Mouse (Mus musculus): ENCODE measurements around the gene Smad9. TPM values are rescaled to one million over a fixed set of nuclear protein-coding genes. Genes with fewer than 3 reads are reported as not detected.
"Not testable (repeated sequence)": the region's sequence is repeated elsewhere in the genome, so short reads cannot be mapped to it uniquely, and the experiment has no call there.

The Smad9 gene
- polyA plus RNA-seq, 1 experiment from 2014 or later: 0.37 TPM

GRCm38 (mm10) chr3:54761258-54761657 is 5.9 kb downstream of the Smad9 start:
- no peak overlapping the region for H3K4me3 ChIP-seq (ENCODE audit: low read depth, low read length)
- ATAC-seq (ENCODE audit: insufficient number of reproducible peaks, low FRiP score, low TSS enrichment, low read depth) (no peak), DNase-seq (ENCODE audit: low spot score) (no peak)
- H3K9ac ChIP-seq (ENCODE audit: low read length): no peak overlapping the region
- 97% methylated on average over 1 of the region's 1 CpGs for WGBS
- no peak overlapping the region for H3K4me2 ChIP-seq (ENCODE audit: low read depth, severe bottlenecking)
- H3K9me3 ChIP-seq (ENCODE audit: control insufficient read depth, low read length): no peaks in the 10 kb centered on the region
- H3K27ac ChIP-seq (replicated peaks; ENCODE audit: low read depth, low read length): no peak overlapping the region
- no peaks in the 10 kb centered on the region for H3K27me3 ChIP-seq (ENCODE audit: control insufficient read depth, insufficient read depth, low read length)
- H3K4me1 ChIP-seq (ENCODE audit: control insufficient read depth, insufficient read depth, low read length): no peaks in the 10 kb centered on the region
- no peaks in the 10 kb centered on the region for H3K36me3 ChIP-seq (ENCODE audit: control insufficient read depth, insufficient read depth, low read length)

- Histone ChIP-seq H3K4me2 (ENCODE audit: low read depth, severe bottlenecking) (no peak overlapping the region), H3K4me3 (ENCODE audit: low read depth, low read length) (no peak overlapping the region), H3K9ac (ENCODE audit: low read length) (no peak overlapping the region), H3K4me1 (ENCODE audit: control insufficient read depth, insufficient read depth, low read length) (no peaks in the 10 kb centered on the region), H3K9me3 (ENCODE audit: control insufficient read depth, low read length) (no peaks in the 10 kb centered on the region), H3K36me3 (ENCODE audit: control insufficient read depth, insufficient read depth, low read length) (no peaks in the 10 kb centered on the region), H3K27ac (replicated peaks; ENCODE audit: low read depth, low read length) (no peak overlapping the region), H3K27me3 (ENCODE audit: control insufficient read depth, insufficient read depth, low read length) (no peaks in the 10 kb centered on the region)
- no peak for ATAC-seq (ENCODE audit: insufficient number of reproducible peaks, low FRiP score, low TSS enrichment, low read depth)
- no peak for DNase-seq (ENCODE audit: low spot score)
- WGBS: 72% methylated on average over 18 of the region's 18 CpGs
Measured at GRCm38 (mm10) chr3:54764418-54764817, 9.0 kb downstream of the Smad9 start.

- not testable (repeated sequence) for H3K9ac ChIP-seq (ENCODE audit: low read length); ATAC-seq (ENCODE audit: insufficient number of reproducible peaks, low FRiP score, low TSS enrichment, low read depth)
- 92% methylated on average over 6 of the region's 6 CpGs for WGBS
Measured at GRCm38 (mm10) chr3:54765521-54765920, 10.1 kb downstream of the Smad9 start.

GRCm38 (mm10) chr3:54766034-54766433 is 10.7 kb downstream of the Smad9 start:
- H3K4me3 ChIP-seq (ENCODE audit: low read depth, low read length): no peak overlapping the region
- H3K9ac ChIP-seq (ENCODE audit: low read length): no peak overlapping the region
- no peaks in the 10 kb centered on the region for H3K27me3 ChIP-seq (ENCODE audit: control insufficient read depth, insufficient read depth, low read length)
- no peak for ATAC-seq (ENCODE audit: insufficient number of reproducible peaks, low FRiP score, low TSS enrichment, low read depth)
- no peak overlapping the region for H3K27ac ChIP-seq (replicated peaks; ENCODE audit: low read depth, low read length)
- H3K4me2 ChIP-seq (ENCODE audit: low read depth, severe bottlenecking): no peak overlapping the region
- H3K9me3 ChIP-seq (ENCODE audit: control insufficient read depth, low read length): no peaks in the 10 kb centered on the region
- H3K4me1 ChIP-seq (ENCODE audit: control insufficient read depth, insufficient read depth, low read length): no peaks in the 10 kb centered on the region
- H3K36me3 ChIP-seq (ENCODE audit: control insufficient read depth, insufficient read depth, low read length): no peaks in the 10 kb centered on the region
- DNase-seq (ENCODE audit: low spot score): no peak
- WGBS: 81% methylated on average over 14 of the region's 14 CpGs

More at GRCm38 (mm10) chr3:54765521-54765920, 10.1 kb downstream of the Smad9 start:
- not testable (repeated sequence) for H3K4me1 ChIP-seq (ENCODE audit: control insufficient read depth, insufficient read depth, low read length); H3K4me3 ChIP-seq (ENCODE audit: low read depth, low read length); H3K4me2 ChIP-seq (ENCODE audit: low read depth, severe bottlenecking); H3K9me3 ChIP-seq (ENCODE audit: control insufficient read depth, low read length); H3K27me3 ChIP-seq (ENCODE audit: control insufficient read depth, insufficient read depth, low read length); H3K36me3 ChIP-seq (ENCODE audit: control insufficient read depth, insufficient read depth, low read length); H3K27ac ChIP-seq (replicated peaks; ENCODE audit: low read depth, low read length)
- peak; percentile 32 for DNase-seq (ENCODE audit: low spot score)

GRCm38 (mm10) chr3:54766811-54767210 is 11.4 kb downstream of the Smad9 start:
- WGBS: 79% methylated on average over 5 of the region's 5 CpGs
- no peak overlapping the region for H3K4me3 ChIP-seq (ENCODE audit: low read depth, low read length)
- ATAC-seq (ENCODE audit: insufficient number of reproducible peaks, low FRiP score, low TSS enrichment, low read depth) (no peak), DNase-seq (ENCODE audit: low spot score) (no peak)
- no peaks in the 10 kb centered on the region for H3K27me3 ChIP-seq (ENCODE audit: control insufficient read depth, insufficient read depth, low read length)
- no peak overlapping the region for H3K27ac ChIP-seq (replicated peaks; ENCODE audit: low read depth, low read length)
- no peaks in the 10 kb centered on the region for H3K36me3 ChIP-seq (ENCODE audit: control insufficient read depth, insufficient read depth, low read length)
- H3K4me2 ChIP-seq (ENCODE audit: low read depth, severe bottlenecking): no peak overlapping the region
- H3K4me1 ChIP-seq (ENCODE audit: control insufficient read depth, insufficient read depth, low read length): no peaks in the 10 kb centered on the region
- H3K9me3 ChIP-seq (ENCODE audit: control insufficient read depth, low read length): no peaks in the 10 kb centered on the region
- no peak overlapping the region for H3K9ac ChIP-seq (ENCODE audit: low read length)

- no peaks in the 10 kb centered on the region for H3K36me3 ChIP-seq (ENCODE audit: control insufficient read depth, insufficient read depth, low read length)
- WGBS: 93% methylated on average over 8 of the region's 8 CpGs
Measured at GRCm38 (mm10) chr3:54768592-54768991, 13.2 kb downstream of the Smad9 start.

GRCm38 (mm10) chr3:54769349-54770275 is 14.2 kb downstream of the Smad9 start:
- no peak overlapping the region for H3K27ac ChIP-seq (replicated peaks; ENCODE audit: low read depth, low read length)
- H3K4me1 ChIP-seq (ENCODE audit: control insufficient read depth, insufficient read depth, low read length): no peaks in the 10 kb centered on the region
- no peak for DNase-seq (ENCODE audit: low spot score)
- 81% methylated on average over 17 of the region's 17 CpGs for WGBS
- H3K9me3 ChIP-seq (ENCODE audit: control insufficient read depth, low read length): no peaks in the 10 kb centered on the region; the same call in 1 of the 2 replicates
- no peak for ATAC-seq (ENCODE audit: insufficient number of reproducible peaks, low FRiP score, low TSS enrichment, low read depth)
- H3K4me2 ChIP-seq (ENCODE audit: low read depth, severe bottlenecking): no peak overlapping the region
- H3K9ac ChIP-seq (ENCODE audit: low read length): no peak overlapping the region
- no peaks in the 10 kb centered on the region for H3K27me3 ChIP-seq (ENCODE audit: control insufficient read depth, insufficient read depth, low read length)
- H3K4me3 ChIP-seq (ENCODE audit: low read depth, low read length): no peak overlapping the region
- H3K36me3 ChIP-seq (ENCODE audit: control insufficient read depth, insufficient read depth, low read length): no peaks in the 10 kb centered on the region

More at GRCm38 (mm10) chr3:54768592-54768991, 13.2 kb downstream of the Smad9 start:
- H3K4me3 ChIP-seq (ENCODE audit: low read depth, low read length): no peak overlapping the region
- no peak overlapping the region for H3K9ac ChIP-seq (ENCODE audit: low read length)
- no peak overlapping the region for H3K4me2 ChIP-seq (ENCODE audit: low read depth, severe bottlenecking)
- no peaks in the 10 kb centered on the region for H3K27me3 ChIP-seq (ENCODE audit: control insufficient read depth, insufficient read depth, low read length)
- DNase-seq (ENCODE audit: low spot score) (no peak), ATAC-seq (ENCODE audit: insufficient number of reproducible peaks, low FRiP score, low TSS enrichment, low read depth) (no peak)
- H3K4me1 ChIP-seq (ENCODE audit: control insufficient read depth, insufficient read depth, low read length): no peaks in the 10 kb centered on the region
- H3K27ac ChIP-seq (replicated peaks; ENCODE audit: low read depth, low read length): no peak overlapping the region
- H3K9me3 ChIP-seq (ENCODE audit: control insufficient read depth, low read length): no peaks in the 10 kb centered on the region; the same call in 1 of the 2 replicates

- no peaks in the 10 kb centered on the region for H3K27me3 ChIP-seq (ENCODE audit: control insufficient read depth, insufficient read depth, low read length)
- no peak for DNase-seq (ENCODE audit: low spot score)
- no peak overlapping the region for H3K4me3 ChIP-seq (ENCODE audit: low read depth, low read length)
- no peak overlapping the region for H3K9ac ChIP-seq (ENCODE audit: low read length)
- no peaks in the 10 kb centered on the region for H3K4me1 ChIP-seq (ENCODE audit: control insufficient read depth, insufficient read depth, low read length)
- no peak overlapping the region for H3K27ac ChIP-seq (replicated peaks; ENCODE audit: low read depth, low read length)
- no peaks in the 10 kb centered on the region; the same call in 1 of the 2 replicates for H3K9me3 ChIP-seq (ENCODE audit: control insufficient read depth, low read length)
- WGBS: 83% methylated on average over 6 of the region's 6 CpGs
- no peaks in the 10 kb centered on the region for H3K36me3 ChIP-seq (ENCODE audit: control insufficient read depth, insufficient read depth, low read length)
- H3K4me2 ChIP-seq (ENCODE audit: low read depth, severe bottlenecking): no peak overlapping the region
- ATAC-seq (ENCODE audit: insufficient number of reproducible peaks, low FRiP score, low TSS enrichment, low read depth): no peak
Measured at GRCm38 (mm10) chr3:54773613-54774012, 18.2 kb downstream of the Smad9 start.

Measured in limb, embryonic 11.5 days (tissue).